Mouse (Mus musculus) hindbrain, embryonic 11.5 days (tissue): ENCODE results near the gene Max. TPM values are rescaled to one million over a fixed set of nuclear protein-coding genes. Genes with fewer than 3 reads are reported as not detected.

Experiments used
- ATAC-seq: fragments of 200-750 bp; cut with Nextera tagmentation; 2 replicates; pipeline ENCODE4 v1.8.0; 2017; ENCODE audit warnings: mild to moderate bottlenecking, moderate TSS enrichment, moderate library complexity; ENCODE audit not compliant: low FRiP score
- DNase-seq: peaks from one replicate; pipeline ENCODE4 v3.0.0-alpha.2; 2015; ENCODE audit warnings: low spot score
- H3K27ac ChIP-seq: fragments of 300-500 bp; sonication (generic); 2 replicates; pipeline ENCODE4 v1.5.1; 2014; ENCODE audit warnings: mild to moderate bottlenecking, low read depth, low read length
- H3K27me3 ChIP-seq: fragments of 300-500 bp; sonication (generic); 2 replicates; pipeline ENCODE4 v1.6.1; 2014; ENCODE audit warnings: mild to moderate bottlenecking, low read length, moderate library complexity, mixed read lengths; ENCODE audit not compliant: control insufficient read depth, insufficient read depth
- H3K36me3 ChIP-seq: fragments of 300-500 bp; sonication (generic); 2 replicates; pipeline ENCODE4 v1.6.1; 2014; ENCODE audit warnings: mild to moderate bottlenecking, low read length, moderate library complexity, mixed read lengths; ENCODE audit not compliant: control insufficient read depth, insufficient read depth
- H3K4me1 ChIP-seq: fragments of 300-500 bp; sonication (generic); replicated peaks from 2 replicates; pipeline ENCODE4 v1.6.1; 2014; ENCODE audit warnings: low read length, mixed read lengths; ENCODE audit not compliant: control insufficient read depth, insufficient read depth
- H3K4me2 ChIP-seq: fragments of 300-500 bp; sonication (generic); replicated peaks from 2 replicates; pipeline ENCODE4 v1.6.1; 2014; ENCODE audit warnings: mild to moderate bottlenecking, low read depth, low read length
- H3K4me3 ChIP-seq: fragments of 300-500 bp; sonication (generic); 2 replicates; pipeline ENCODE4 v1.5.1; 2014; ENCODE audit warnings: low read depth, low read length
- H3K9ac ChIP-seq: fragments of 300-500 bp; sonication (generic); 2 replicates; pipeline ENCODE4 v1.6.1; 2014; ENCODE audit warnings: low read depth, low read length
- H3K9me3 ChIP-seq: fragments of 300-500 bp; sonication (generic); 2 replicates; pipeline ENCODE4 v1.6.1; 2016; ENCODE audit warnings: low read length; ENCODE audit not compliant: control insufficient read depth
- WGBS: fragments of 180-500 bp; shearing (Covaris S2); extraction: QIAGEN DNeasy Blood & Tissue Kit; methylation state at CpG from one replicate; pipeline ENCODE4 v1.1.7; 2014; 5-methylcytosine and 5-hydroxymethylcytosine counted together
- polyA plus RNA-seq: library from polyadenylated mRNA; unstranded; fragments of >200 nt; fragmentation: Nextera tagmentation; extraction: Ambion mirVana; gene quantifications from 2 replicates; pipeline ENCODE4 v1.2.1, GENCODE M21; 2014

Gene Max
- polyA plus RNA-seq, 1 experiment from 2014 or later, result 48.4 TPM

GRCm38 (mm10) chr12:76920990-76921389, 41.0 kb downstream of the Max start:
- Histone ChIP-seq H3K4me2 (no peak overlapping the region), H3K27ac (no peak overlapping the region), H3K27me3 (no peaks in the 10 kb centered on the region), H3K4me3 (no peak overlapping the region), H3K36me3 (peaks cover 4% of the 10 kb centered on the region; the same call in 1 of the 2 replicates), H3K9ac (no peak overlapping the region), H3K9me3 (no peaks in the 10 kb centered on the region), H3K4me1 (no peaks in the 10 kb centered on the region; the same call in 1 of the 2 replicates)
- DNase-seq (no peak), ATAC-seq (no peak)
- WGBS, result 89% methylated on average over 8 of the region's 8 CpGs

- Histone ChIP-seq H3K4me3 (no peak overlapping the region), H3K4me1 (no peaks in the 10 kb centered on the region; the same call in 1 of the 2 replicates), H3K4me2 (no peak overlapping the region), H3K9me3 (no peaks in the 10 kb centered on the region), H3K36me3 (peaks cover 4% of the 10 kb centered on the region; the same call in 1 of the 2 replicates), H3K27me3 (no peaks in the 10 kb centered on the region), H3K27ac (no peak overlapping the region), H3K9ac (no peak overlapping the region)
- DNase-seq (no peak), ATAC-seq (no peak)
- WGBS, result 82% methylated on average over 6 of the region's 6 CpGs
These were observed 41.6 kb downstream of the Max start for GRCm38 (mm10) chr12:76920398-76920797.

GRCm38 (mm10) chr12:76918855-76919254, 43.1 kb downstream of the Max start:
- Histone ChIP-seq H3K9me3 (no peaks in the 10 kb centered on the region), H3K4me2 (no peak overlapping the region), H3K4me3 (no peak overlapping the region), H3K27ac (no peak overlapping the region), H3K36me3 (peaks cover 4% of the 10 kb centered on the region; the same call in 1 of the 2 replicates), H3K4me1 (no peaks in the 10 kb centered on the region; the same call in 1 of the 2 replicates), H3K27me3 (no peaks in the 10 kb centered on the region), H3K9ac (no peak overlapping the region)
- DNase-seq, result no peak
- 69% methylated on average over 3 of the region's 3 CpGs for WGBS
- no peak for ATAC-seq

- WGBS, result 84% methylated on average over 6 of the region's 6 CpGs
These were observed 43.9 kb downstream of the Max start for GRCm38 (mm10) chr12:76918113-76918512.

GRCm38 (mm10) chr12:76916163-76916562, 45.8 kb downstream of the Max start:
- 89% methylated on average over 11 of the region's 11 CpGs for WGBS
- H3K4me3 ChIP-seq, result no peak overlapping the region
- DNase-seq (no peak), ATAC-seq (no peak)
- no peak overlapping the region for H3K4me2 ChIP-seq
- no peaks in the 10 kb centered on the region for H3K9me3 ChIP-seq
- no peaks in the 10 kb centered on the region for H3K27me3 ChIP-seq
- H3K4me1 ChIP-seq, result no peaks in the 10 kb centered on the region; the same call in 1 of the 2 replicates
- no peak overlapping the region for H3K27ac ChIP-seq
- H3K36me3 ChIP-seq, result peaks cover 4% of the 10 kb centered on the region; the same call in 1 of the 2 replicates
- no peak overlapping the region for H3K9ac ChIP-seq

More at GRCm38 (mm10) chr12:76918113-76918512, 43.9 kb downstream of the Max start:
- H3K4me2 ChIP-seq, result no peak overlapping the region
- H3K27ac ChIP-seq, result no peak overlapping the region
- no peaks in the 10 kb centered on the region for H3K9me3 ChIP-seq
- no peak overlapping the region for H3K9ac ChIP-seq
- ATAC-seq, result no peak
- H3K4me1 ChIP-seq, result no peaks in the 10 kb centered on the region; the same call in 1 of the 2 replicates
- DNase-seq, result no peak
- no peaks in the 10 kb centered on the region for H3K27me3 ChIP-seq
- H3K4me3 ChIP-seq, result no peak overlapping the region
- peaks cover 4% of the 10 kb centered on the region; the same call in 1 of the 2 replicates for H3K36me3 ChIP-seq

GRCm38 (mm10) chr12:76912193-76912592, 49.8 kb downstream of the Max start:
- no peak overlapping the region for H3K27ac ChIP-seq
- no peak overlapping the region for H3K4me2 ChIP-seq
- H3K9ac ChIP-seq, result no peak overlapping the region
- peaks cover 4% of the 10 kb centered on the region; the same call in 1 of the 2 replicates for H3K36me3 ChIP-seq
- 76% methylated on average over 9 of the region's 9 CpGs for WGBS
- no peak overlapping the region for H3K4me3 ChIP-seq
- ATAC-seq (no peak), DNase-seq (no peak)
- H3K27me3 ChIP-seq, result no peaks in the 10 kb centered on the region
- no peaks in the 10 kb centered on the region for H3K4me1 ChIP-seq
- no peaks in the 10 kb centered on the region for H3K9me3 ChIP-seq

GRCm38 (mm10) chr12:76911171-76911726, 50.8 kb downstream of the Max start:
- H3K9ac ChIP-seq, result no peak overlapping the region
- H3K27ac ChIP-seq, result no peak overlapping the region
- H3K27me3 ChIP-seq, result no peaks in the 10 kb centered on the region
- no peaks in the 10 kb centered on the region for H3K9me3 ChIP-seq
- no peak overlapping the region for H3K4me2 ChIP-seq
- WGBS, result 68% methylated on average over 16 of the region's 16 CpGs
- H3K4me3 ChIP-seq, result no peak overlapping the region
- no peaks in the 10 kb centered on the region for H3K4me1 ChIP-seq
- DNase-seq (no peak), ATAC-seq (no peak)
- no peaks in the 10 kb centered on the region; the same call in 1 of the 2 replicates for H3K36me3 ChIP-seq

- Histone ChIP-seq H3K4me1 (no peaks in the 10 kb centered on the region), H3K4me2 (no peak overlapping the region), H3K27ac (no peak overlapping the region), H3K27me3 (no peaks in the 10 kb centered on the region), H3K9ac (no peak overlapping the region), H3K9me3 (no peaks in the 10 kb centered on the region), H3K36me3 (no peaks in the 10 kb centered on the region), H3K4me3 (no peak overlapping the region)
- WGBS, result 70% methylated on average over 11 of the region's 11 CpGs
- ATAC-seq (no peak), DNase-seq (no peak)
These were observed 51.6 kb downstream of the Max start for GRCm38 (mm10) chr12:76910258-76910940.

GRCm38 (mm10) chr12:76909218-76909617, 52.8 kb downstream of the Max start:
- no peak overlapping the region for H3K9ac ChIP-seq
- no peaks in the 10 kb centered on the region for H3K27me3 ChIP-seq
- no peak overlapping the region for H3K4me2 ChIP-seq
- H3K4me1 ChIP-seq, result no peaks in the 10 kb centered on the region
- H3K9me3 ChIP-seq, result no peaks in the 10 kb centered on the region
- DNase-seq, result no peak
- no peak overlapping the region for H3K27ac ChIP-seq
- no peak for ATAC-seq
- H3K4me3 ChIP-seq, result no peak overlapping the region
- H3K36me3 ChIP-seq, result no peaks in the 10 kb centered on the region
- 93% methylated on average over 5 of the region's 5 CpGs for WGBS
